Comparison of ENCODE assay signal across 8 mouse cellular contexts in the genomic region with DNA sequence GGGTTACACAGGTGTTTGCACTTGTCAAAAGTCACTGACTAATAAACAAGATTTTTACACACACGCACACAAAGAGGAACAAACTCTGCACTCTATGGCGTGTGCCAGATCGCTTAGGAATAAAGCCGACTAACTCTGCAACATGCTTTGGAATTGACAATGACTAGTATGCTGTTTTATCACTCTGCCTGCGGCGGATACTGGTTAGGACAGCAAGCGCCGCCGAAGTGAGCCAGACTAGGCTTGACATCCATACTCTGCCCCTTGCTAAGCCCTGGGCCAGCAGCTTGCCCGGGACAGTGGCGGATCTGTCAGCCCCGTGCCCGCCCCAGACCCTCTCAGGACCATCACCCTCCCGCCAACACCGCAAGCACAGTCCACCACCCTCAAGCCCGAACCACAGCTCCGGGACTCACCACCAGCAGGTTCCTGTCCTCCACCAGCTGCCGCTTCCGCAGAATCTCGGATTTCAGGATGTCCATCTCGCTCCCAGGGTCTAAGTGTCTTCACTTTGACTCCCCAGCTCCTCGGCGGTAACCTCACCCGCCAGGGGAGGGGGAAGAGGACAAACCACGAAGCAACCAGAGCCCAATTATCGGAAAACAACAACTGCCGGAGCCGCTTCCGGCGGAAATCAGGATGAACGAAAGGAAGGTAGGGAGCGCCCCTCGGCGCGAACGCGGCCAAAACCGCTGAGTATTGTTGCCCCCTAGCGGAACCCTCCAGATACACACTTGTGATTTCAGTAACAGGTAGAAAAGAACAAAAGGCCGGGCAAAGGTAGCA. TPM values are rescaled to one million over a fixed set of nuclear protein-coding genes. Genes with fewer than 3 reads are reported as not detected.
DNase-seq lines count a peak whose midpoint lies in the region; ATAC-seq and TF ChIP-seq lines count a peak whose summit lies in the region.

Gene Prpf18 (minus strand): TSS at position 614 of the 786 bp plus-strand sequence.

- peak within 1 kb of the TSS; percentile 93 for H3K9ac ChIP-seq in hindbrain, embryonic 14.5 days

- peak; percentile 92 for TF ChIP-seq CTCF in Patski (IDR thresholded peaks at IDR 0.05)

- peak; percentile 57 for DNase-seq in Patski (ENCODE audit: low read depth, low spot score)
- peak; percentile 94 to 95 for DNase-seq in cerebellum, postnatal 14 days
- peak; percentile 76 to 83 for DNase-seq in frontal cortex, postnatal 25 days (ENCODE audit: low spot score in 2 of 2)
- DNase-seq in hindbrain, embryonic 14.5 days (ENCODE audit: low spot score): peak; percentile 96
- DNase-seq in layer of hippocampus, postnatal 36 days: peak; percentile 88 to 91
- DNase-seq in lung, postnatal 36 days: peak; percentile 92
- peak; percentile 96 for DNase-seq in retina, postnatal 1 day
- DNase-seq in urinary bladder, adult 18-20 months (ENCODE audit: low spot score in 2 of 2): peak; percentile 80 to 89

- peaks cover 11% of the 10 kb centered on the region; the same call in 1 of the 2 replicates for H3K4me1 ChIP-seq in hindbrain, embryonic 14.5 days (replicated peaks; ENCODE audit: control insufficient read depth, insufficient read depth, low read length)

- POLR2A ChIA-PET in Patski (lab: Charles Lee): interaction anchor here (0.7 kb wide), 1 partner anchor 28 kb away, joined by 8 read pairs; no protein-coding TSS in a partner anchor

- no peaks in the 10 kb centered on the region for H3K9me3 ChIP-seq in hindbrain, embryonic 14.5 days (ENCODE audit: control insufficient read depth, low read length)

- peaks cover 10% of the 10 kb centered on the region for H3K36me3 ChIP-seq in hindbrain, embryonic 14.5 days (replicated peaks; ENCODE audit: control insufficient read depth, insufficient read depth)

- in situ Hi-C loops in Patski (cut with MboI; ENCODE audit: low pct_unique_long_range_greater_than_20kb): no loop called here

- H3K4me2 ChIP-seq in hindbrain, embryonic 14.5 days (replicated peaks): peak within 1 kb of the TSS; percentile 85

- ATAC-seq in Patski: peak; percentile 76
- peak; percentile 91 for ATAC-seq in hindbrain, embryonic 14.5 days (ENCODE audit: low FRiP score)

- WGBS in hindbrain, embryonic 14.5 days: 2% methylated on average over 40 of the region's 40 CpGs

- CTCF ChIA-PET in Patski (lab: Charles Lee): interaction anchor here (1.2 to 2.2 kb wide), 5 partner anchors 16 to 227 kb away, joined by 3 to 9 read pairs (median 5); no protein-coding TSS in a partner anchor

- peak within 1 kb of the TSS; percentile 94 for H3K4me3 ChIP-seq in hindbrain, embryonic 14.5 days (replicated peaks; ENCODE audit: low read length)

- peak within 1 kb of the TSS; percentile 78 for H3K27ac ChIP-seq in hindbrain, embryonic 14.5 days

- no peaks in the 10 kb centered on the region for H3K27me3 ChIP-seq in Patski
- no peaks in the 10 kb centered on the region for H3K27me3 ChIP-seq in hindbrain, embryonic 14.5 days (ENCODE audit: control insufficient read depth, insufficient read depth, low read length)

RNA-seq across cellular contexts. Expression of gene Prpf18, which starts in this region (rescaled TPM):
- polyA plus RNA-seq in Patski (2021): 34.5 TPM
- polyA plus RNA-seq in hindbrain, embryonic 14.5 days (2014; fragmentation: Nextera tagmentation; extraction: Ambion mirVana): 39.5 and 44.1 TPM in 2 replicates
- 10 to 100 TPM; 51.0 to 52.5 TPM for total RNA-seq in layer of hippocampus, postnatal 36 days (2021)

Comparison
In these comparisons a context has a peak if more than half of its experiments do, and no peak if none do; other contexts are left out.
1. Peak in every context shown above with its lines: DNase-seq, ATAC-seq, H3K4me3 ChIP-seq and H3K27ac ChIP-seq.